Mouse (Mus musculus) cortical plate, adult 2 months (tissue): ENCODE measurements around the gene Cab39.

Experiments used
- CTCF ChIP-seq: fragments of 200-500 bp; IDR thresholded peaks from 2 replicates; pipeline ENCODE4 v1.5.1; 2011; ENCODE audit warnings: mild to moderate bottlenecking, control low read depth, low read length; ENCODE audit not compliant: insufficient read depth; ENCODE audit errors: extremely low read depth
- POLR2A ChIP-seq: fragments of 200-500 bp; IDR thresholded peaks from 2 replicates; pipeline ENCODE4 v1.6.1; 2011; ENCODE audit warnings: mild to moderate bottlenecking, low read length, control low read depth; ENCODE audit not compliant: insufficient read depth; ENCODE audit errors: extremely low read depth

GRCm38 (mm10) chr1:85838056-85838455 is 44.8 kb downstream of the Cab39 start:
- no peak for TF ChIP-seq POLR2A
- no peak for TF ChIP-seq CTCF
